Mouse (Mus musculus) mature B cell (primary cell): ENCODE measurements around the gene Sun2.

ENCODE experiments used
- in situ Hi-C: fragments of 300-500 bp; cut with MboI; formaldehyde crosslinking; loops from 2 replicates; pipeline ENCODE4 v1.14.3; 2019

Sun2 gene

GRCm38 (mm10) chr15:79755977-79756625 lies 13.8 kb upstream of the Sun2 start:
- in situ Hi-C loops, result no loop called here

GRCm38 (mm10) chr15:79755176-79755575 lies 12.8 kb upstream of the Sun2 start:
- in situ Hi-C loops, result no loop called here

DNA sequence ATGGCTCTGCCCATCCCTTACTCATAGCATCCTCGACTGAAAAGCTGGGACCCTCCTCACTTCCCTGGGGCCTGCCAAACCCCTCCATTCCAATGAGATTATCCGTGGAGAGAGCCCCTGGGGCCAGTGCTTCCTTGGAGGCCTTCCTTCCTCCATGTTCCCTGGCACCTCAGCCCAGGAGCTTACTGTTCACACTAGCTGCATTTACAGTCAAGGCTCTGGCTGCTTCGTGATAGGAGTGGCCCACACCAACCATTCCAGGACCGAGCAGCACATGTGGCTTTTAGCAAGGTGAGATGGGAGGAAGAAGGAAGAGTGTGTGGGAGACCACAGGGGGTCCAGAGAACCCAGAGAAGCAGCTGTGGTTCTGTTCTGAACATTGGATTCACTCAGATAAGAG lies 11.5 kb upstream of the Sun2 start:
- in situ Hi-C loops, result no loop called here

- in situ Hi-C loops, result no loop called here
Measured at GRCm38 (mm10) chr15:79753420-79753752, 11.1 kb upstream of the Sun2 start.

- in situ Hi-C loops, result no loop called here
Measured at GRCm38 (mm10) chr15:79752742-79753419, 10.5 kb upstream of the Sun2 start.

- in situ Hi-C loops, result no loop called here
Measured at GRCm38 (mm10) chr15:79751772-79752171, 9.4 kb upstream of the Sun2 start.

- in situ Hi-C loops, result no loop called here
Measured at GRCm38 (mm10) chr15:79750266-79750665, 7.9 kb upstream of the Sun2 start.

DNA sequence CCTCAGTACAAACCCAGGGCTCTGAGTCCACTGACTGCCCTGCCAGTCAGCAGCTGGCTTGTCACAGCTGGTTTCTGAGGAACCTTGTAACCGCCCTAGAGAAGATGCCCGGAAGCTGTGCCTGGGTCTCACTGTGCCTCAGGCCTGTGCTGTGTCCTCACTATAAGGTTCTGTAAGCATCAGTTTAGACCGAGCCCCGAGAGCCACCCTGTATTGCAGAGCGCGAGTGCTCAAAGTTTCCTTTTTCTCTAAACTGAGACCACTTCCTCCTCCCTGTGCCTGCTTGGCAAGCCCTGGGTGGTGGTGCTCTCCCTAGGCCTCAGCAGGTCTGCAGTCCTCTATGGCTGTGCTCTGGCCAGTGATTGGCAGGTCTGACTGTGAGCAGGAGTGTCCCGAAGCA lies 6.8 kb upstream of the Sun2 start:
- in situ Hi-C loops, result no loop called here

DNA sequence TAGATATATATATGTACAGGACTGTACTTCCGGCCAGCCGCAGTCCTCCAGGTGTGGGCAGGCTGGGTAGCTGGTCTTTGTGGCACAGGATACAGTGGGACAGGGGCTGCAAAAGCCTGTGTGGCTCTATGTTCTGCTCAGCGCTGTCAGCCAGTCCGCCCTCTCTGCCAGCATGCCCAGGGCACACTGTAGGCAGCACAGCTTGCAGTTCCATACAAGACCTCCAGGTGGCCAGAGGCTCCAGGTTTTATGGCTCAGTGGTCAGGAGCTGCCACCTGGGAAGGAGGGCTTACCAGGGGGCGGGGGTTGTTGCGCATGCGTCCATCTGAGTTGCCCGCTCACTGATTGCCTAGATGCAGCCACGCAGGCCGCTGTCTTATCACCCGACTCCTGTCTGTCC lies 5.7 kb upstream of the Sun2 start:
- in situ Hi-C loops, result no loop called here

DNA sequence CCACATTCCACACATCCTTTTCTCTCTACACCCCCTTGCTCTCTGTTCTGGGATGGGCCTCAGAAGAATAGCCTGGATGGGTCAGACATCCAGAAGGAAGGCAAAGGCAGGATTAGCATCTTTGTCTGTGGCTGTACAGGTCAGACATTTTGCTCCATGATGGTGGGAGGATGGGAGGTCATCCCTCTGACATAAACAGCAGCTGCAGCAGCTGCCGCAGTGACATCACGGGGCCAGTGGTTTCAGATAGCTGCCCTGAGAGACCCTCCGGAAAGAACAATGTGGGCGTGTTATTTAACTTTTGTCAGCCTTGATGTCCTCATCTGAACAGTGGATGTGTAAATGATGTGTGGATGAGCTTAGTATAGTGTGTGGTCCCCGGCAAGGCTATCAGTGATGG lies 3.5 kb upstream of the Sun2 start:
- in situ Hi-C loops, result no loop called here

- in situ Hi-C loops, result no loop called here
Measured at GRCm38 (mm10) chr15:79745312-79745711, 3.0 kb upstream of the Sun2 start.

DNA sequence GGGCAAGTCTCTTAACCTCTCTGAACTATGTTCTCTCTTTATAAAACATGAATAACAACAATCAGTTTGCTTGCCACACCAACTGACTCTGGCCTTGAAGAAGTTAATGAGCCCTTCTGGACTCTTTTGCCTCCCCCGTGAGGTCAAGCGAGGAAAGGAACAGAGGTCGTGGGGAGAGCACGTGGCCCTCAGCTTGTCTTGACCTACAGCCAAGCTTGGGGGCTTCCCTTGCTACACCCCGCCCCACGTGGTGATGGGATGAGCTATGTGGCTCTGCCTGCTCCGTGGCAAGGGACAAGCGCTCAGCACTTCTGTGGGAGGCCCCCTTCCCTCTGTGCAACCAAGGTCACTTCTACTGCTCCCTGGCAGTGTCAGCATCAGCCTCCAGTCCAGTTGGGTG lies 2.4 kb upstream of the Sun2 start:
- in situ Hi-C loops, result no loop called here

GRCm38 (mm10) chr15:79744001-79744400 lies 1.7 kb upstream of the Sun2 start:
- in situ Hi-C loops, result no loop called here

DNA sequence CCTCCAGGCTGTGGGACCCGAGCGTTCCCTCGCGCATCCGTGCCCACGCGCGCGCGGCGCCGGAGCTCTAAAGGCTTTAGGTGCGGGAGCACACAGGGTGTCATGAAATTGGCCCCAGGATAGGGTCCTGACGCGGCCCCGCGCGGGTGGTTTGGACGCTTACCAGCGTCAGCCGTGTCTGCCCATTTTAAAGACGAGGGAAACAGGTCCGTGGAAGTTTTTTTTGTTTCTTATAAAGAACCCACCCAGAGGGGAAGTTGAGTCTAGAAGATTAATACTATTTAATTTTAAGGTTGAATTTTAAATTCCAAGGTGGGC lies 329 bp upstream of the Sun2 start:
- in situ Hi-C loops, result no loop called here

- in situ Hi-C loops, result no loop called here
Measured at GRCm38 (mm10) chr15:79741173-79741858, 1.0 kb downstream of the Sun2 start.

DNA sequence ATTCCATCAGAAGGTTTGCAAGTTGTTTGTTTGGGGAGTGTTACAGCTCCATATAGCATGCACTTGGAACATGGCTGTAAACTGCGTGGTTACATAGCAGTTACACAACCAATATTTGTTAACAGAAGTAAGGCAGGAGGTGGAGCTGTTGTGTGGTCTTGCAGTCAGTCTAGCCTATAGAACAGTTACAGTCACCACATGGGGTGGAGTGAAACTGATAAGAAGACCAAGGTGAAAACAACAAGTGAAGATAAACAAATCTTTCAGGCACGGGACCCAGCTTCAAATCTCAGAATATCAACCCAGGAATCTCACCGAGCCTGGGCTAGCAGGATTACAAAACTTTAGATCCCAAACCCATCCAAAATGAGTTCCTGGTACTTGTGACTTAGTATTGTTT lies 1.6 kb downstream of the Sun2 start:
- in situ Hi-C loops, result no loop called here

DNA sequence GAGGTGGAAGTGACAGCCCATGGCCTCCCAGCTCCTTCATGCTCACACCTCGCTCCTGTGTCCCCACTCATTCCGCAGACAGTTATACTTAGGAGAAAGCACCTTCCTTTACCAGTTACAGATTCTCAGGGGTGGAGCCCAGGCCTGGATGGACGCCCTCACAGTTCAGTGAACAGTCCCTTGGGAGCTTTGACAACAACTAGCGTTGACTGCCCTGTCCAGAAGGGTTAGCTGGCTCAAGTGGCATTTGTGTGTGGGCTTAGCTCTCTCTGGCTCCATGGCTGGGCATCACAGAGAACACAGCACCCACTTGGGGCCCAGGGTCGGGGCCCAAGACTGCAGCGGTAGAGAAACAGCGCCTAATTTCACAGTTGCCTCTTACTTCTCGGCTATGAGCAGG lies 8.0 kb downstream of the Sun2 start:
- in situ Hi-C loops, result no loop called here

GRCm38 (mm10) chr15:79733640-79734039 lies 8.7 kb downstream of the Sun2 start:
- in situ Hi-C loops, result no loop called here

GRCm38 (mm10) chr15:79733192-79733591 lies 9.1 kb downstream of the Sun2 start:
- in situ Hi-C loops, result no loop called here

DNA sequence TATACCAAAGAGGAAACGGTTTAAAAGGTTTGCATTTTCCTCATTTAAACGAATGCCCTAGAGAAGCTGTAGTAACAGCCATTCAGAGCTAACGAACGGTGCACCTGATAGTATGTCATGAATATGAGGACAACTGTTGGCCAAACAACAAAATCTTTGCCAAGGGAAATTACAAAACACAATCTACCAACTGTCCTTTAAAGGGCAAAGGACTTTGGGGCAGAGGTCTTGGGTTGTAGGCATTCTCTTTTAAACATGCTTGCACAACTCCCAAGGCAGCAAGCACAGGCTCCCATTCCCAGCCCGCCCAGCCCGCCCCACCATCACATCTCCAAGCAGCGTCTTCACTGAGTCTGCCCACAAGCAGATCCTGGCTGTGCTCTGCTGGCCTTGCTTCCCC lies 10.8 kb downstream of the Sun2 start:
- in situ Hi-C loops, result no loop called here

DNA sequence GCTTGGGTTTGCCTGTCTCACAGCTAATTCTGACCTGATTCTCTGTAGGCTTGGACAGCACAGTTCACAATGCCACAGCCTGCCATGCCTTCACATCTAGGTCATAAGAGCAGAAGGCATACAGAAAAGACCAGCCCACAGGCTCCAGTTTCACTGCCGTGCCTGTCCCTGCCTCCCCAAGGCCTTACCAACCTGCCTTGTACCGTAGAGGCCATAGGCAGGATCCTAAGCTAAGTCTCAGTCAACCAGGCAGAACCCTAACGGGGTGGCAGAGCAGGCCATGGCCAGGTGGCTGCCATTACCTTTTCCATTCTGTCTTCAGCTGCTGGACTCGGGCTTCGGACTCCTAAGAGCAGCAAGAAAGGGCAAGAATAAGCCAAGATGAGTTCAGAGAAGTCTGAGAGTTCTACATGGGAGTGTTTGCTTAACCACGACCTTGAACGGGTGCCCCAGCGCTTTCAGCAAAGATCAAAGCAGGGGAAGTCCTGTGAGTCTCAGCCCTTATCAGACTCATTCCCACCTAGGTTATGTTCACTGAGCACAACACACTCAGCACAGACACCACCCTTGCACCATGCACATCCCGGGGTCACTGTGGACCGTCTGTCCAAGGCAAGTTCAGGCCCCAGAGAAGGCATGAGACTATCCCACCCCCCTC lies 13.5 kb downstream of the Sun2 start:
- in situ Hi-C loops, result no loop called here

GRCm38 (mm10) chr15:79728311-79728710 lies 14.0 kb downstream of the Sun2 start:
- in situ Hi-C loops, result no loop called here

- in situ Hi-C loops, result no loop called here
Measured at GRCm38 (mm10) chr15:79727840-79728239, 14.5 kb downstream of the Sun2 start.
